Mouse (Mus musculus): ENCODE data around the gene Entpd1. TPM values are rescaled to one million over a fixed set of nuclear protein-coding genes. Genes with fewer than 3 reads are reported as not detected.

Entpd1 gene
- polyA plus RNA-seq, 1 experiment from 2014 or later = 9.1 TPM

- no peak overlapping the region for H3K4me3 ChIP-seq
- no peak overlapping the region for H3K4me2 ChIP-seq
- WGBS = 75% methylated on average over 7 of the region's 7 CpGs
- no peaks in the 10 kb centered on the region for H3K4me1 ChIP-seq (replicated peaks)
- H3K27ac ChIP-seq = no peak overlapping the region
- H3K27me3 ChIP-seq = no peaks in the 10 kb centered on the region
- ATAC-seq (ENCODE audit: low FRiP score) = no peak
- no peaks in the 10 kb centered on the region; the same call in 1 of the 2 replicates for H3K9me3 ChIP-seq
- H3K9ac ChIP-seq = no peak overlapping the region
- H3K36me3 ChIP-seq = no peaks in the 10 kb centered on the region; the same call in 1 of the 2 replicates
Observed at GRCm38 (mm10) chr19:40630606-40631005, 18.4 kb downstream of the Entpd1 start.

GRCm38 (mm10) chr19:40632193-40632592, 20.0 kb downstream of the Entpd1 start:
- no peak overlapping the region for H3K4me3 ChIP-seq
- 81% methylated on average over 3 of the region's 3 CpGs for WGBS
- H3K4me1 ChIP-seq (replicated peaks) = no peaks in the 10 kb centered on the region
- H3K9ac ChIP-seq = no peak overlapping the region
- H3K27ac ChIP-seq = no peak overlapping the region
- no peak for ATAC-seq (ENCODE audit: low FRiP score)
- H3K27me3 ChIP-seq = no peaks in the 10 kb centered on the region
- H3K36me3 ChIP-seq = no peaks in the 10 kb centered on the region; the same call in 1 of the 2 replicates
- no peaks in the 10 kb centered on the region; the same call in 1 of the 2 replicates for H3K9me3 ChIP-seq
- H3K4me2 ChIP-seq = no peak overlapping the region

- WGBS = 86% methylated on average over 5 of the region's 5 CpGs
- Histone ChIP-seq H3K27ac (no peak overlapping the region), H3K36me3 (no peaks in the 10 kb centered on the region; the same call in 1 of the 2 replicates), H3K9me3 (no peaks in the 10 kb centered on the region; the same call in 1 of the 2 replicates), H3K9ac (no peak overlapping the region), H3K27me3 (no peaks in the 10 kb centered on the region), H3K4me2 (no peak overlapping the region), H3K4me1 (replicated peaks) (no peaks in the 10 kb centered on the region), H3K4me3 (no peak overlapping the region)
- no peak for ATAC-seq (ENCODE audit: low FRiP score)
Observed at GRCm38 (mm10) chr19:40632668-40633067, 20.5 kb downstream of the Entpd1 start.

- 63% methylated on average over 1 of the region's 1 CpGs for WGBS
- no peaks in the 10 kb centered on the region; the same call in 1 of the 2 replicates for H3K36me3 ChIP-seq
- H3K4me1 ChIP-seq (replicated peaks) = no peaks in the 10 kb centered on the region
- H3K4me2 ChIP-seq = no peak overlapping the region
- no peaks in the 10 kb centered on the region; the same call in 1 of the 2 replicates for H3K9me3 ChIP-seq
- H3K4me3 ChIP-seq = no peak overlapping the region
- no peak overlapping the region for H3K27ac ChIP-seq
- ATAC-seq (ENCODE audit: low FRiP score) = no peak
- H3K27me3 ChIP-seq = no peaks in the 10 kb centered on the region
- no peak overlapping the region for H3K9ac ChIP-seq
Observed at GRCm38 (mm10) chr19:40633144-40633543, 21.0 kb downstream of the Entpd1 start.

GRCm38 (mm10) chr19:40637091-40637490, 24.9 kb downstream of the Entpd1 start:
- Histone ChIP-seq H3K4me1 (replicated peaks) (0 out of 2 replicates have a peak, but pooled peaks cover 3% of the 10 kb centered on the region), H3K27ac (no peak overlapping the region), H3K9me3 (no peaks in the 10 kb centered on the region; the same call in 1 of the 2 replicates), H3K27me3 (no peaks in the 10 kb centered on the region), H3K9ac (no peak overlapping the region), H3K36me3 (no peaks in the 10 kb centered on the region; the same call in 1 of the 2 replicates), H3K4me2 (no peak overlapping the region), H3K4me3 (no peak overlapping the region)
- 60% methylated on average over 4 of the region's 4 CpGs for WGBS
- no peak for ATAC-seq (ENCODE audit: low FRiP score)

- ATAC-seq (ENCODE audit: low FRiP score) = no peak
- Histone ChIP-seq H3K27ac (no peak overlapping the region), H3K4me3 (no peak overlapping the region), H3K36me3 (no peaks in the 10 kb centered on the region; the same call in 1 of the 2 replicates), H3K9ac (no peak overlapping the region), H3K4me2 (no peak overlapping the region), H3K9me3 (no peaks in the 10 kb centered on the region; the same call in 1 of the 2 replicates), H3K4me1 (replicated peaks) (0 out of 2 replicates have a peak, but pooled peaks cover 3% of the 10 kb centered on the region), H3K27me3 (no peaks in the 10 kb centered on the region)
- 87% methylated on average over 7 of the region's 7 CpGs for WGBS
Observed at GRCm38 (mm10) chr19:40637601-40638000, 25.4 kb downstream of the Entpd1 start.

GRCm38 (mm10) chr19:40638582-40638981, 26.4 kb downstream of the Entpd1 start:
- WGBS = 91% methylated on average over 5 of the region's 5 CpGs
- no peak for ATAC-seq (ENCODE audit: low FRiP score)

GRCm38 (mm10) chr19:40639729-40640304, 27.7 kb downstream of the Entpd1 start:
- H3K27me3 ChIP-seq = no peaks in the 10 kb centered on the region
- 79% methylated on average over 11 of the region's 11 CpGs for WGBS
- no peak overlapping the region for H3K4me2 ChIP-seq
- H3K27ac ChIP-seq = no peak overlapping the region
- H3K4me3 ChIP-seq = no peak overlapping the region
- ATAC-seq (ENCODE audit: low FRiP score) = no peak
- no peak overlapping the region for H3K9ac ChIP-seq
- H3K36me3 ChIP-seq = no peaks in the 10 kb centered on the region
- H3K4me1 ChIP-seq (replicated peaks) = 0 out of 2 replicates have a peak, but pooled peaks cover 3% of the 10 kb centered on the region
- H3K9me3 ChIP-seq = no peaks in the 10 kb centered on the region; the same call in 1 of the 2 replicates

More at GRCm38 (mm10) chr19:40638582-40638981, 26.4 kb downstream of the Entpd1 start:
- Histone ChIP-seq H3K9ac (no peak overlapping the region), H3K4me3 (no peak overlapping the region), H3K9me3 (no peaks in the 10 kb centered on the region; the same call in 1 of the 2 replicates), H3K36me3 (no peaks in the 10 kb centered on the region; the same call in 1 of the 2 replicates), H3K27me3 (no peaks in the 10 kb centered on the region), H3K27ac (no peak overlapping the region), H3K4me2 (no peak overlapping the region), H3K4me1 (replicated peaks) (0 out of 2 replicates have a peak, but pooled peaks cover 3% of the 10 kb centered on the region)

- H3K4me2 ChIP-seq = no peak overlapping the region
- H3K36me3 ChIP-seq = no peaks in the 10 kb centered on the region
- no peak overlapping the region for H3K9ac ChIP-seq
- 0 out of 2 replicates have a peak, but pooled peaks cover 3% of the 10 kb centered on the region for H3K4me1 ChIP-seq (replicated peaks)
- no peak overlapping the region for H3K27ac ChIP-seq
- H3K27me3 ChIP-seq = no peaks in the 10 kb centered on the region
- no peak overlapping the region for H3K4me3 ChIP-seq
- no peak for ATAC-seq (ENCODE audit: low FRiP score)
- H3K9me3 ChIP-seq = no peaks in the 10 kb centered on the region
- WGBS = 92% methylated on average over 2 of the region's 2 CpGs
Observed at GRCm38 (mm10) chr19:40640799-40641198, 28.6 kb downstream of the Entpd1 start.

GRCm38 (mm10) chr19:40643846-40644245, 31.7 kb downstream of the Entpd1 start:
- H3K4me2 ChIP-seq = no peak overlapping the region
- H3K27ac ChIP-seq = no peak overlapping the region
- H3K4me1 ChIP-seq (replicated peaks) = 0 out of 2 replicates have a peak, but pooled peaks cover 3% of the 10 kb centered on the region
- H3K36me3 ChIP-seq = no peaks in the 10 kb centered on the region
- H3K27me3 ChIP-seq = no peaks in the 10 kb centered on the region
- H3K9ac ChIP-seq = no peak overlapping the region
- 90% methylated on average over 1 of the region's 1 CpGs for WGBS
- no peaks in the 10 kb centered on the region for H3K9me3 ChIP-seq
- ATAC-seq (ENCODE audit: low FRiP score) = no peak
- no peak overlapping the region for H3K4me3 ChIP-seq

GRCm38 (mm10) chr19:40646379-40646778, 34.2 kb downstream of the Entpd1 start:
- no peak overlapping the region for H3K4me2 ChIP-seq
- ATAC-seq (ENCODE audit: low FRiP score) = no peak
- 76% methylated on average over 6 of the region's 6 CpGs for WGBS
- H3K4me3 ChIP-seq = no peak overlapping the region
- no peaks in the 10 kb centered on the region for H3K4me1 ChIP-seq (replicated peaks)
- H3K27ac ChIP-seq = no peak overlapping the region
- H3K9ac ChIP-seq = no peak overlapping the region
- no peaks in the 10 kb centered on the region for H3K27me3 ChIP-seq
- H3K9me3 ChIP-seq = no peaks in the 10 kb centered on the region
- H3K36me3 ChIP-seq = no peaks in the 10 kb centered on the region

- H3K4me3 ChIP-seq = no peak overlapping the region
Observed at GRCm38 (mm10) chr19:40647319-40648158, 35.4 kb downstream of the Entpd1 start.

More at GRCm38 (mm10) chr19:40647319-40648158, 35.4 kb downstream of the Entpd1 start:
- Histone ChIP-seq H3K36me3 (no peaks in the 10 kb centered on the region), H3K9ac (no peak overlapping the region), H3K27me3 (no peaks in the 10 kb centered on the region), H3K27ac (peak overlapping the region; percentile 32; the same call in 1 of the 2 replicates), H3K4me2 (no peak overlapping the region), H3K4me1 (replicated peaks) (no peaks in the 10 kb centered on the region), H3K9me3 (no peaks in the 10 kb centered on the region)
- no peak for ATAC-seq (ENCODE audit: low FRiP score)
- WGBS = 62% methylated on average over 9 of the region's 9 CpGs

Measured in hindbrain, embryonic 13.5 days (tissue).